Mouse (Mus musculus): ENCODE results near the gene Pfkm. TPM values are rescaled to one million over a fixed set of nuclear protein-coding genes. Genes with fewer than 3 reads are reported as not detected.

Pfkm gene
- polyA plus RNA-seq, 1 experiment, result 6.4 TPM

- Histone ChIP-seq H3K27me3 (ENCODE audit: control insufficient read depth, insufficient read depth, low read length) (peaks cover 19% of the 10 kb centered on the region), H3K36me3 (ENCODE audit: control insufficient read depth, insufficient read depth, low read length) (no peaks in the 10 kb centered on the region), H3K4me3 (ENCODE audit: extremely low read depth, insufficient read depth, insufficient read length) (peak within 1 kb of the TSS; percentile 44; the same call in 1 of the 2 replicates), H3K4me1 (ENCODE audit: control insufficient read depth, insufficient read depth, insufficient read length) (peaks cover 7% of the 10 kb centered on the region), H3K27ac (ENCODE audit: insufficient read depth, low read length) (no peak within 1 kb of the TSS)
- DNase-seq (ENCODE audit: low read depth in 1 of 2, low spot score in 2 of 2), result no peak
- no peak for TF ChIP-seq POLR2A (IDR thresholded peaks at IDR 0.05; ENCODE audit: low read depth, low read length)
- TF ChIP-seq CTCF (IDR thresholded peaks at IDR 0.05; ENCODE audit: extremely low read depth, insufficient read depth, insufficient read length, insufficient replicate concordance), result no peak
- WGBS, result 7% methylated on average over 18 of the region's 18 CpGs
Measured at GRCm38 (mm10) chr15:98166963-98167644, 74.7 kb downstream of the Pfkm start, which contains the start of gene Ccdc184. Gene Ccdc184, plus strand, starts transcription at chr15:98167158.

- Histone ChIP-seq H3K27ac (ENCODE audit: insufficient read depth, low read length) (no peak overlapping the region), H3K4me3 (ENCODE audit: extremely low read depth, insufficient read depth, insufficient read length) (peak overlapping the region; percentile 44; the same call in 1 of the 2 replicates), H3K27me3 (ENCODE audit: control insufficient read depth, insufficient read depth, low read length) (peaks cover 19% of the 10 kb centered on the region), H3K4me1 (ENCODE audit: control insufficient read depth, insufficient read depth, insufficient read length) (peaks cover 7% of the 10 kb centered on the region), H3K36me3 (ENCODE audit: control insufficient read depth, insufficient read depth, low read length) (no peaks in the 10 kb centered on the region)
- TF ChIP-seq POLR2A (IDR thresholded peaks at IDR 0.05; ENCODE audit: low read depth, low read length), result no peak
- no peak for TF ChIP-seq CTCF (IDR thresholded peaks at IDR 0.05; ENCODE audit: extremely low read depth, insufficient read depth, insufficient read length, insufficient replicate concordance)
- 6% methylated on average over 69 of the region's 69 CpGs for WGBS
- DNase-seq (ENCODE audit: low read depth in 1 of 2, low spot score in 2 of 2), result peak; percentile 54 to 66
Measured at GRCm38 (mm10) chr15:98167645-98168621, 75.5 kb downstream of the Pfkm start.

- H3K4me3 ChIP-seq (ENCODE audit: extremely low read depth, insufficient read depth, insufficient read length), result no peak overlapping the region
- peaks cover 19% of the 10 kb centered on the region for H3K27me3 ChIP-seq (ENCODE audit: control insufficient read depth, insufficient read depth, low read length)
Measured at GRCm38 (mm10) chr15:98168622-98169004, 76.2 kb downstream of the Pfkm start.

GRCm38 (mm10) chr15:98170365-98170764, 78.0 kb downstream of the Pfkm start:
- TF ChIP-seq POLR2A (IDR thresholded peaks at IDR 0.05; ENCODE audit: low read depth, low read length) (no peak), CTCF (IDR thresholded peaks at IDR 0.05; ENCODE audit: extremely low read depth, insufficient read depth, insufficient read length, insufficient replicate concordance) (no peak)
- Histone ChIP-seq H3K4me3 (ENCODE audit: extremely low read depth, insufficient read depth, insufficient read length) (no peak overlapping the region), H3K36me3 (ENCODE audit: control insufficient read depth, insufficient read depth, low read length) (no peaks in the 10 kb centered on the region), H3K4me1 (ENCODE audit: control insufficient read depth, insufficient read depth, insufficient read length) (peaks cover 7% of the 10 kb centered on the region), H3K27ac (ENCODE audit: insufficient read depth, low read length) (no peak overlapping the region), H3K27me3 (ENCODE audit: control insufficient read depth, insufficient read depth, low read length) (peaks cover 19% of the 10 kb centered on the region)
- no peak for DNase-seq (ENCODE audit: low read depth in 1 of 2, low spot score in 2 of 2)
- 12% methylated on average over 7 of the region's 7 CpGs for WGBS

More at GRCm38 (mm10) chr15:98168622-98169004, 76.2 kb downstream of the Pfkm start:
- H3K27ac ChIP-seq (ENCODE audit: insufficient read depth, low read length), result no peak overlapping the region
- H3K4me1 ChIP-seq (ENCODE audit: control insufficient read depth, insufficient read depth, insufficient read length), result peaks cover 7% of the 10 kb centered on the region
- no peak for DNase-seq (ENCODE audit: low read depth in 1 of 2, low spot score in 2 of 2)
- H3K36me3 ChIP-seq (ENCODE audit: control insufficient read depth, insufficient read depth, low read length), result no peaks in the 10 kb centered on the region
- WGBS, result 7% methylated on average over 19 of the region's 19 CpGs
- TF ChIP-seq CTCF (IDR thresholded peaks at IDR 0.05; ENCODE audit: extremely low read depth, insufficient read depth, insufficient read length, insufficient replicate concordance) (no peak), POLR2A (IDR thresholded peaks at IDR 0.05; ENCODE audit: low read depth, low read length) (no peak)

GRCm38 (mm10) chr15:98170917-98171316, 78.5 kb downstream of the Pfkm start:
- WGBS, result 68% methylated on average over 9 of the region's 9 CpGs
- TF ChIP-seq CTCF (IDR thresholded peaks at IDR 0.05; ENCODE audit: extremely low read depth, insufficient read depth, insufficient read length, insufficient replicate concordance), result no peak
- TF ChIP-seq POLR2A (IDR thresholded peaks at IDR 0.05; ENCODE audit: low read depth, low read length), result no peak
- Histone ChIP-seq H3K4me1 (ENCODE audit: control insufficient read depth, insufficient read depth, insufficient read length) (peaks cover 7% of the 10 kb centered on the region), H3K36me3 (ENCODE audit: control insufficient read depth, insufficient read depth, low read length) (no peaks in the 10 kb centered on the region), H3K4me3 (ENCODE audit: extremely low read depth, insufficient read depth, insufficient read length) (no peak overlapping the region), H3K27me3 (ENCODE audit: control insufficient read depth, insufficient read depth, low read length) (peaks cover 19% of the 10 kb centered on the region), H3K27ac (ENCODE audit: insufficient read depth, low read length) (no peak overlapping the region)
- no peak for DNase-seq (ENCODE audit: low read depth in 1 of 2, low spot score in 2 of 2)

- TF ChIP-seq CTCF (IDR thresholded peaks at IDR 0.05; ENCODE audit: extremely low read depth, insufficient read depth, insufficient read length, insufficient replicate concordance), result no peak
- no peak for TF ChIP-seq POLR2A (IDR thresholded peaks at IDR 0.05; ENCODE audit: low read depth, low read length)
- Histone ChIP-seq H3K27ac (ENCODE audit: insufficient read depth, low read length) (no peak overlapping the region), H3K36me3 (ENCODE audit: control insufficient read depth, insufficient read depth, low read length) (no peaks in the 10 kb centered on the region), H3K27me3 (ENCODE audit: control insufficient read depth, insufficient read depth, low read length) (peaks cover 17% of the 10 kb centered on the region), H3K4me3 (ENCODE audit: extremely low read depth, insufficient read depth, insufficient read length) (no peak overlapping the region), H3K4me1 (ENCODE audit: control insufficient read depth, insufficient read depth, insufficient read length) (peaks cover 7% of the 10 kb centered on the region)
- DNase-seq (ENCODE audit: low read depth in 1 of 2, low spot score in 2 of 2), result no peak
- 78% methylated on average over 5 of the region's 5 CpGs for WGBS
Measured at GRCm38 (mm10) chr15:98172113-98172512, 79.7 kb downstream of the Pfkm start.
